Mouse (Mus musculus) ovary, adult 18-20 months (tissue): ENCODE results near the gene Crebbp.

Source experiments
- DNase-seq: peaks from one replicate; pipeline ENCODE4 v3.0.0; 2022; ENCODE audit warnings: low spot score, mixed read lengths

Gene Crebbp

DNA sequence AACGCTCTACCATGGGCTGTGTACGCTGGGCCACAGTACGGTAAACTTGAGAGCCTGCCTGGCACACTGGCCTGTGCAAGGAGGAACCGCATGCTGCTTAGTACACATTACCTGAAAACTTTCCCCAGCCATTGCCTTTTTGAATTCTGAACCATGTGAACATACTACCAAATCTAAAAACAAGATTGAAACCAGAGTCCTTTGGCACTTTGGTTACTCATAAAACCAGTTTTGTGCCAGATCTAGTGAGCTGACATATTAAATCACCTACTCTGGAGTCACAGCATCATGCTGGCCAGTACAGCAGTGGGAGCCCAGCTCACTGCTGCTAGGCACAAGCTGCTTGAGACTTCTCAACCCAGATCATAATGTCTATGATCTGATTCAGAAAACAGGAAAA lies 172.2 kb downstream of the Crebbp start:
- no peak for DNase-seq

DNA sequence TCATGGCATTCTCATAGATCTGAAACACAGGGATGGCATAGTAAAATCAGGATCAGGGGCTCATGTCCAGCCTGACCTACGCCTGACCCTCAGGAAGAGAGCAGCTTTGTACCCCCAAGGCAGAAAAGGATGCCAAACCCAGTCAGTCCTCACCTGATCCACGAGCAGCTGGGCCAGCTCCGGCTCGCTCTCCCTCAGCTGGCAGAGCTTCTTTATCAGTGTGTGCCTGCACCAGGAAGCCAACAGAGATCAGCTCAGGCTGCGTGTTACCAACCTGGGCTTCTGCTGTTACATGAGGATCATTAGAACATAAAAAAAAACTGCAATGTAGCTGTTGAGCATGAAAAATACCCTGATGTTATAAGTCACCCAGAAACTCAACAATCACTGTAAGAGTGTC lies 173.6 kb downstream of the Crebbp start:
- no peak for DNase-seq

GRCm38 (mm10) chr16:4037690-4038089 lies 176.1 kb downstream of the Crebbp start:
- no peak for DNase-seq

GRCm38 (mm10) chr16:4036807-4037206 lies 177.0 kb downstream of the Crebbp start, which contains the start of gene Dnase1:
Gene Dnase1 (plus strand): TSS chr16:4036942.
- DNase-seq = no peak

DNA sequence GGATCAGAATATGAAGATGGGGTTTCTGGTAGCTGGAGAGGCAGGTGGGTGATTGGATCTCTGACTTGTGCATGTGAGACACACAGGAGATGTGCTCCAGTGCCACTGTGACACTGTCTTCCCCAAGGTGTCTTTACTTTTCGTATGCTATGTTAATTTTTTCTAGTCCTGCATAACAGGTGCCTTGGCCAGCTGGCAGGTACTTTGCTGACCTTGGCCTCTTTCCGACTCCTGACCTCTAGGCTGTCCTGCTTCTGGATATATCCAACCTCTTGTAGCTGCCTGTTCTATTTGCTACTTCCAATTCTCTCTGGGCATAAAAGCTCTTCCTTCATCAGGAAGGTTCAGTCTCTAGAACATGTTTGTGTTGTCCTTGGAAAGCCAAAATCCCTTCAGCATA lies 178.2 kb downstream of the Crebbp start:
- DNase-seq = no peak

GRCm38 (mm10) chr16:4034476-4034875 lies 179.3 kb downstream of the Crebbp start:
- no peak for DNase-seq

- DNase-seq = no peak
These were observed 179.8 kb downstream of the Crebbp start for GRCm38 (mm10) chr16:4033971-4034370.

DNA sequence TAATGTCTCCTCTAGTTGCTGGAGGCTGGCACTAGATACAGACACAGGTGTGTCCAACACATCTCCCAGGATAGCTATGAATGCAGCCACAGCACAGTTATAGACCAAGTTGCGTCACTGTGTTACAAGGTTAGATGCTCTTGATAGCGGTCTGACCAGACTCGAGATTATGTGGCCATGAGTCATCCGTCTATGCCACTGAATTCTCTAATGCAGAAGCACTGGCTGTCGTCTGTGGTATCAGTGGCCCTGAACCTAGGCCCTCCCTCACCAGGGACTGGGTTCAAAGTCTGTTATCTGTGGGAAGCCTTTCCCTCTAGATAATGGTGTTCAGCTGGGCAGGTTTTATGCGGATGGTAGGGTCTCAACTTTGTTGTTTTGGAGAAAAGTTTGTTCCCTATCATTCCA lies 181.5 kb downstream of the Crebbp start:
- peak; percentile 22 for DNase-seq

DNA sequence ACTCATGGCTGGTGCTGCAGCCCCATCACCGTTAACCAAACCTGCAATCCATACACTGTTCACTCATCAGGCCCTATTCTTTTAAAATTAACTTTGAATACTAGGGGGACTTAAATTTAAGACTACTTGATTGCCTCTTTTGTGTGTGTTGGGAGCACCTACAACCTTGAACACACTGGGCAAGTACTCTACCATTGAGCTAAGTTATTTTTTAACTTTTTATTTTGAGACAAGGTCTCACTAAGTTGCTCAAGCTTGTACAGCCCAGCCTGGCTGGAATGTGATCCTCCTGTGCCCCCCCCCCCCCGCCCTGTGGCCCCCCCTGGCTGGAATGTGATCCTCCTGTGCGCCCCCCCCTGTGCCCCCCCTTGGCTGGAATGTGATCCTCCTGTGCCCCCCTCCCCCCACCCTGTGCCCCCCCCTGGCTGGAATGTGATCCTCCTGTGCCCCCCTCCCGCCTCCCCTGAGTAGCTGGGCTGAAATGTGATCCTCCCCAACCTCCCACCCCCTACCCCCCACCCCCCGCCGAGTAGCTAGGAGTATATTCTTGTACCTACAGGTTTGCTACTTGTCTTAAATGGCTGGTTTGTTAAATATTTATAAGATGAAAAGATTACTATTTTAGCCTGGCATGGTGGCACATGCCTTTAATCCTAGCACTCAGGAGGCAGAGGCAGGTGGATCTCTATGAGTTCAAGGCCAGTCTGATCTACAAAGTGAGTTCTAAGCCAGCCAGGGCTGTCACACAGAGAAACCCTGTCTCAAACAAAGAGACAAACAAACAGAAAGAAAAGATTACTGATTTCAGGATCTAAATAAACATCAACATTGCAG lies 182.1 kb downstream of the Crebbp start:
- DNase-seq = no peak
